Mouse (Mus musculus): ENCODE measurements at regions not wholly inside any gene's neighbourhood (a gene's known extent, or its start where the extent isn't known, plus 50 kb on each side); places are given as distances from the start of the nearest gene placed in this dataset.
A peak's percentile ranks its signal among the peaks of the same experiment; 100 is the strongest.

GRCm38 (mm10) chr12:85527011-85527410, 53.3 kb downstream of the Fos start:
- no peak for DNase-seq

GRCm38 (mm10) chr12:85531638-85532037, 57.9 kb downstream of the Fos start:
- no peak for DNase-seq

GRCm38 (mm10) chr12:85532221-85532612, 58.5 kb downstream of the Fos start:
- DNase-seq = peak; percentile 32

GRCm38 (mm10) chr12:85532613-85533460, 59.1 kb downstream of the Fos start:
- peak; percentile 78 for DNase-seq

GRCm38 (mm10) chr12:85533603-85534002, 59.9 kb downstream of the Fos start:
- DNase-seq = no peak

- no peak for DNase-seq
Measured at GRCm38 (mm10) chr12:85539423-85539822, 59.4 kb upstream of the Jdp2 start.

GRCm38 (mm10) chr12:85541153-85541552, 57.7 kb upstream of the Jdp2 start:
- DNase-seq = peak; percentile 43

GRCm38 (mm10) chr12:85542881-85543280, 55.9 kb upstream of the Jdp2 start:
- no peak for DNase-seq

- no peak for DNase-seq
Measured at GRCm38 (mm10) chr12:85543520-85543919, 55.3 kb upstream of the Jdp2 start.

- DNase-seq = no peak
Measured at GRCm38 (mm10) chr12:85544801-85545200, 54.0 kb upstream of the Jdp2 start.

GRCm38 (mm10) chr12:85545718-85546117, 53.1 kb upstream of the Jdp2 start:
- DNase-seq = no peak

- peak; percentile 36 for DNase-seq
Measured at GRCm38 (mm10) chr12:85548076-85548475, 50.8 kb upstream of the Jdp2 start.

Data from adrenal gland, postnatal 14 days (tissue).